Mouse (Mus musculus) hindlimb bud, embryonic 11.5 days (tissue): ENCODE measurements around the gene Kctd21.

Experiments used
- DNase-seq: peaks from one replicate; pipeline ENCODE4 v3.0.0-alpha.2; 2012; ENCODE audit warnings: low read depth, low spot score; ENCODE audit errors: extremely low spot score

Kctd21 gene

DNA sequence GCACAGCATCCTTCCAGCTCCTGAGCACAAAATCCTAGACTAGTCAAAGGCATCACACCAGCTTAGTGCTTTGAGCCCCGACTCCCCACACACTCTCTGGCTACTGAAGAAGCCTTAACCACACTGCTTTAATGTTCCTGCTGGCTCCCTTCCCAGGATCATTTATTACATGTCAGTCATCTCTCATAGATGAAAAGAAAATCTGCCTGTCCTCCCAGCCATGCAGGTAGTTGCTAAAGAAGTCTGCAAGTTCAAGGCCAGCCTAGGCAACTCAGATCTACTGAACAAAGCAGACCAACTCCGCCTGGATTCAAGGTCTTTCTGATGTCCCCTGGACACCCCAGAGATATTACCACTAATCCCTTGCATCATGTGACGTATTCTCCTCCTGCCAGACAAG is 14.4 kb upstream of the Kctd21 start:
- no peak for DNase-seq

- DNase-seq, result no peak
These were observed 7.8 kb upstream of the Kctd21 start for GRCm38 (mm10) chr7:97324342-97324741.

DNA sequence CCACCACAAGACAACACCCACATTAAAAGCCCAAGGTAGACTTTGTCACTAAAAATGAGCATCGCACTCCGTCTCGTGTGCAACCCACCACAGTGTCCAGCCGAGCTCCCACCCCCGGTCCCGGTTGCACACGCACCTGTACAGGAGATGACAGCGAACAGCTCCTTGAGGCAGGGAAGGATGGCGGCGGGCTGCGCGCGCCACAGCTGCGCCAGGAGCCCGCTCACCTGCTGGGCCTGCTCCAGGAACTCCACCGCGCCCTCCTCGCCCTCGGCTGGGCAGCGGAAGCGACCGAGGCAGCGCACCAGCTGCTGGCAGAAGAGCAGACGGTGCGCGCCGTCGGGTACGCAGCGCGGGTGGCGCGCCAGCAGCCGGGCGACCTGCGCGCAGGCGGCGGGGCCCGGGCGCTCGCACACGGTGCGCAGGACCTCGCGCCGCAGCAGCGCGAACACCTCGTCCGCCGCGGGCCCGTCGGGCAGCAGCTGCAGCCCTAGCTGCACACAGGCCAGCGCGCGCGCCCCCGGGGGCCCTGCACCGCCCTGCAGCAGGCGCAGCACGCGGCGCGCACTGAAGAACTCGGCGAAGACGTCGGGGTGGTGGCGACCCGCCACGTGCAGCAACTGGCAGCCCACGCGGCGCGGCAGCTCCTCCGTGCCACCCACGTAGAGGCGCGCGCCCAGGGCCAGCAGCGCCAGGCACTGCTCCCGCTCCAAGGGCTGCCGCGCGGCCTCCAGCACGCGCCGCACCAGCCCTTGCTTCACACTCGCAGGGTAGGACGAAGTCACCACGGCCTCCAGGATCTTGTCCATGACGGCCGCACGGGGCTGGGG is 6.8 kb upstream of the Kctd21 start:
- no peak for DNase-seq

DNA sequence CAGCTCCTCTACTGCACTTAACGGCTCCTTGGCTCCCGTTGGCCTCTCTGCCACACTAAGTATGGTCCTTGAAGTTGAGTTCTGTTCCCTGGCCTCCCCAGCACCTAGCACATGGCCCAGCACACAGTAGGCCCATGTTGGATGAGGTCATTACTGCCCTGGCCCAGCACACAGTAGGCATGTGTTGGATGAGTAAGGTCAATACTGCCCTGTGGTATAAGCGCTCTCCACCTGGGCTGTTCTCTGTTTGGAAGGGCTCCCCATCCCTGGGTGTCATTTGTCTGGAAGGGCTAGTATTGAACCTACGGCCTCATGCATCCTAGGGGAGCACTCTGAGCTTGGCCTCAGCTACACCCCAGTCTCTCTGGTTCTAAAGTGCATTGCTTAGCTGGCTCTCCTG is 4.8 kb upstream of the Kctd21 start:
- no peak for DNase-seq

DNA sequence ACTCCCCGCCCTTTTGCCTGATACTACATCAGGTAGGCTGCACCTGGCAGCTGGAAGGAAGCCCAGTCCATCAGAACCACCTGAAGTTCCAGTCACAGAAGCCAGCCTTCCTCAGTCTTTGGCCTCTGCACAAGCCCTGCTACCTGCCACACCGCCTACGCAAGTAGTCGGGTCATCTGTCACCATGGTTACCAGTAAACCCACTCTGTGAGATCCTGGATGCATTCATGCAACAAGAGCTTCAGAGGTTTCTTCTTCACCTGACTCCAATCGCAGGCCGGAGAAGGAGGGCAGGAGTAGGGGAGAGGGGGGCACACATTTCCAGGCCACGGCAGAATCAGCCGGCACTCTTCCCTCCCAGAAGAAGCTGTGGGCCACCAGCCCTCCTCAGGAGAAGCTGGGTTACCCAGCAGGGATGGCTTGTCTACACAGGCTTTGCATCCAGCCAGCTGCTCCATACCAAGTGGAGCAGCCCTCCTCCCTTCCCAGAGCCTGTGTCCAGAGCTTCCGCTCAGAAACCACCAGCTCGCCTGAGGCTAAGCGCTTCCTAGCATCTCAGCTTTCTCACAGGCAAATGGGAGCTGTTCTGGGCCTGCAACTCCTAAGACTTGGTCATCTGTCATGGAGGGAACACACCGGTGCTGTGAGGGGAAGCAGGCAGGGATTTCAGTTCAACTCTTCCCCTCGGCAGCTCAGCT is 3.1 kb upstream of the Kctd21 start:
- no peak for DNase-seq

DNA sequence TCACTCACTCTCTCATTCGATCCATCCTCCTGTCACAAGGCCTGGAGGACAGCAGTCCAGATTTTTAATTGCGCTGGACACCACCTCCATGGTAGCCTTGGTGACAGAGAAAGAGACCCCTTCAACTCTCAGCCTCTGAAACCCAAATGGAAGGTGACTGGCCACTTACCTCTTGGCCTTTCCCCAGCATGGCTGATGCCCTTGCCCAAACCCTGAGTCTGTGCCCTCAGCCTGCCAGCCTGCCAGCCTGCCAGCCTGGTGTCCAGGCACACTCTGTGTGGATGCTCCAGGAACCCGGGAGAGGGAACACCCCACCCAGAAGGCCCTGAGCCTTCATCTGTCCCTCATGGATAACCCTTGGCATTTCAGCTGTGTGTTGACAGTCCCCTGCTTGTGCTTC is 2.5 kb upstream of the Kctd21 start:
- DNase-seq, result no peak

DNA sequence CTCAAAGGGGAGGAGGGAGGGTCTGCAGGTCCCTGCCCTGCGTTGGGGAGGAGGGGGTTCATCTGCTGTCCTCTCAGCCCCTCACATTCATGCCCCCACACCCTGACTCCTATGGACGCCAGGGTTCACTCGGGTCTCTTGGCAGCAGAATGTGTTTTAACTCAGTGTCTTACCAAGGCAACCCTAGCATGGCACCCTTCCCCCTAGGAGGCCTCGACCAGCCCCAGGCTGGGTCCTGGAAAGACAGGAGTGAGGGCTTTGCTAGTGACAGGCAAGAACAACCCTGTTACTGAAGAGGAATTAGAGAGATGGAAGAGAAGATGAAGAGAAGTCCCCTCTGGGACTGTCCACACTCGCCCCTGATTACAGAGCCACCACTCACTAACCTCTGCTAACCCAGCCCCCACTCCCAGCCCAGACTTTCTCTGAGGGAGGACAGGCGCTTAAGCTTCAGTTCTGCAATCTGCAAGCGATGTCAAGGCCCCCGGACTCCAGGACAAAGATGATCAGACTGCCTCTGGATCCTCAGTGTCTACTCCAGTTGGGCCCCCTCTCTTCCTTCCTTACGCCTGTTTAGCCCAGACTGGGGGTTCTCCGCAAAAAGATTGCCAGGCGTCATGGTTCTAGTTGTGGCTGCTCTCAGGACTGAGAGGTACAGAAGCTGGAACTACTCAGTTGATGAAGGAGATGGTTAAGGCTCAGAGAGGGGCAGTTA is 1.0 kb upstream of the Kctd21 start:
- DNase-seq, result no peak

DNA sequence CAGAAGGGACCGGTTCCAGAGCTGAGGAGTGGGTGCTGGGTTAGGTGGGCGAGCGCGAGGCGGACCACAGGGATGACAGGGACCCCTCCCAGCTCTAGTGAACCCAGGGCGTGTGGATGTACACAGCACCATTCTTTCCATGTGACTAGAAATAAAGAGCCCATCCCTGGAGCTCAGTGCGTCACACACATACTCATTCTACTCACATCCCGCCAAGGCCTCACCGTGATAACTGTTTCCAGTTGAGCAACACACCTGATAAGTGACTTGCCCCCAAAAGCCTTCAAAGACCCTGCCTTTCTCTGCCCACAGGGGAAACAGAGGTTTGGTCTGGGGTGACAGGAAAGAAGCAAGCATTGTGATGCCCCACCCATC is 527 bp downstream of the Kctd21 start:
- no peak for DNase-seq

GRCm38 (mm10) chr7:97333113-97333898 is 1.2 kb downstream of the Kctd21 start:
- no peak for DNase-seq

GRCm38 (mm10) chr7:97334406-97334805 is 2.3 kb downstream of the Kctd21 start:
- DNase-seq, result no peak

GRCm38 (mm10) chr7:97336678-97337077 is 4.6 kb downstream of the Kctd21 start:
- DNase-seq, result no peak

DNA sequence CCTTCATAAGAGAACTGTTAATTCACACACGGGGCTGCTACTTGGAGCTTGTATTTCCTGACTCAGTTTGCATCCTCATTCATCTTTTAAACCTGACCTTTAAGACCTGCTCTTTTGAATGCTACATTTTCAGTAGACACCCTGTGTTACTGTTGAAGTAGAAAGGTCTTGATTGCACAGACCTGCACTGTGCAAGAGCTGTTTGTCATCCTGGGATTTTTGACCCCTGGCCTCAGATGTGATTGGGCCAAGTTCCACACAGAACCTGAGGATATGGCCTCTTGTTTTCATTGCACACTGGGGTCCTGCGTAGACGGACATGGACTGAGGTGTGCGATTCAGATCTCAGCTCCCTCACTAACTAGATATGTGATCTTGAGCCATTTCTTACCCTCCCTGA is 6.5 kb downstream of the Kctd21 start:
- DNase-seq, result no peak

DNA sequence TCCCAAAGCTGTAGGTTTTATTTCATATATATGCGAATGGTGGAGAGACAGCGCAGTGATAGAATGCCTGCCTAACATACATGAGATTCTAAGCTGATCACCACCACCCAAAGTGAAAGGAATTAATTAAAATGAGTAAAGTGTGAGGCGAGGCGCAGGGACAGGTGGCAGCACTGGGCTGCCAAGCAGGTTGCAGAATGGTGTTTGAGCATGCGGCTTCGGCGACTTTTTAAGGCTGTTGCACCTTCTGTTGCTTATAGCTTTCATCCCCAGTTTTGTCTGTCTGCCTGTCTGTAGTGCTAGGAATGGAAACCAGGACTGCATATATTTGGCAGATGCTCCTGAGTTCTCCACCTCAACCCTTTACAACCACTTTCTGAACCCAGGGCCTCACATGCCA is 7.5 kb downstream of the Kctd21 start:
- DNase-seq, result no peak

DNA sequence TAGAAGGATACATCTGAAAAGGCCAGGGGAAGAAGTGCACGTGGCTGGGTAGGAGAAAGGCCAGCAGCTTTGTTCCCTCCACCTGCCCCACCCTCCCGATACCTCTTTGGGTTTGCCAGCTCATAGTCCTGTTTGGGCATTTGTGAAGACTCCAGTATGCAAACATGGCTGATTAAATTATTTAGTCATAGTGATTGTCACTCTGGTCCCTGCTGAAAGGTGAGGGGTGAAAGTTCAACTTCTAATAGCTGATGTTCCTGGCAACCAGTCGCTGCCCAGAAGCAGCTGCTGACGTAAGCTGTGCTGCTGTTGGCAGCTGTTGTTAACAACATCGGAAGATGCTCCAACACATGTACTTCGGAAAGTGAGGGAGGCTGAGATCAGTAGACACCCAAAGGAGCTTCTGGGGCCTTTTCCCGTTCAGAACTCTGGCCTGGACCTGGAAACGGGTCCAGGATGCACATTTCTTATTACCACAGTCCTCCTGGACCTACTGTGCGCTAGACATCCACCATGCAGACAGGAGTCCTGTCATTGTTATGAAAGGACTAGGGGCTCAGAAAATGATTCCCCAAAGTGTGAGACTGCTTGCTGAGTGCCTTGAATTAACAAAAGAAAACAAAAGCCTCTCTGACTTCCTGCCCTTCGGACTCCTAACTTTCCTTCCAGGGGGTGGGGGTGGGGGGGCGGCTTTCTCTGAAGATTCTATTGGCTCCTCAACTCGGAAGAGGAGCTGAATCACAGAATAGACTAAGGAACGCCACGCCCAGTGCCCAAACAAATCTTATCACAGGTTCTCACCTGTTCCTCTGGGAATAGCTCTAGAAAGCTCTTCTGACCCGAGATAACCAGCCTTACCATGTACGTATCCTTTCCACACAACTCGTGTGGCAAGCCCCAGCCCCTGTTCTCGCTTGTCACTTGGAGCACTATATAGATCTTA is 9.1 kb downstream of the Kctd21 start:
- no peak for DNase-seq

DNA sequence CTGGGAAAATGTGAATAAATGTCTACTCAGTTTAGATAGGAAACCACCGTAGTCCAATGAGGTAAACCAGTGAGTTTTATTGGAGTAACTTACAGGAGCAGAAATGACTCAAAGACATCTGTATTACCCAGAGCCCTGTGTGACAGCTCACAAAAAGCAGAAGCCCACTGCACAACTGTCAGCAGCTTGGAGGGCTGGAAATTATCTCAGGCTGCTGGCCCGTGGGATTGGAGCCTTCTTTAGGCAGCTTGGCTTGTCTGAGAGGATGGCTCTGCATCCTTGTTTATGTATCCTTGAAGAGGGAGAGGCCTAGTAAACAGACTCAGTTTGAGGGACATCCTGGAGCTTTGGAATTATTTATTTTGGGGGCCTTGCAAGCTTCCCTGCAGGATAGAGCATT is 10.8 kb downstream of the Kctd21 start:
- no peak for DNase-seq

DNA sequence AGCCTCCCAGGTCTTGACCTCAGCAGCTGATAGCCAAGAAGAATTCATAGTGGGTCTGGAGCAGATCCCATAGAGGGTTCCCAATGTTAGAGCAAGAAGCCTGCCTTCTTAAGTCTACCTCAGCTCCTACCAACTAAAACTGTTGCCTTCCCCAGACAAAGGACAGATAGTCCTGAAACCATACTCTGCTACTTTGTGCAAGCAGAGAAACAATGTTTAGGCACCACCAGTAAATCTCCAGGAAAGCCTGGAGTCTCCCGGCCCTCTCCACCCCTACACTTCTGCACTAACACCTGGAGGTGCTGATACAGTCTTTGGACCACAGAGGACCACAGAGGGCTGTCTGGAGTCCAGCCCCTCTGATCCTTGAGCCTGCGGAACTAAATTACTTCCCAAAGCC is 12.5 kb downstream of the Kctd21 start:
- DNase-seq, result no peak

GRCm38 (mm10) chr7:97345229-97345871 is 13.2 kb downstream of the Kctd21 start:
- no peak for DNase-seq

- DNase-seq, result no peak
These were observed 14.1 kb downstream of the Kctd21 start for GRCm38 (mm10) chr7:97346111-97346821.

GRCm38 (mm10) chr7:97346822-97347166 is 14.7 kb downstream of the Kctd21 start:
- DNase-seq, result no peak
